Mouse (Mus musculus) gastrocnemius, adult 18-20 months (tissue): Measurements from ENCODE around the gene Hebp1. TPM values are rescaled to one million over a fixed set of nuclear protein-coding genes. Genes with fewer than 3 reads are reported as not detected.
A peak's percentile ranks its signal among the peaks of the same experiment; 100 is the strongest.

Experiments
- DNase-seq: peaks from one replicate; pipeline ENCODE4 v3.0.0; 2021; ENCODE audit warnings: low spot score
- total RNA-seq, 2 experiments: library from RNA; stranded (reverse); gene quantifications; 2 replicates each; pipeline ENCODE4 v1.2.3; 2021

The Hebp1 gene
- total RNA-seq, 2 experiments from 2014 or later = 8.6 to 8.9 TPM

- no peak for DNase-seq
These were observed 35.5 kb downstream of the Hebp1 start for GRCm38 (mm10) chr6:135162311-135162710.

- no peak for DNase-seq
These were observed 36.5 kb downstream of the Hebp1 start for GRCm38 (mm10) chr6:135161356-135161755.

- DNase-seq = no peak
These were observed 39.3 kb downstream of the Hebp1 start for GRCm38 (mm10) chr6:135158509-135158908.

GRCm38 (mm10) chr6:135157496-135157895 is 40.3 kb downstream of the Hebp1 start:
- no peak for DNase-seq

- no peak for DNase-seq
These were observed 41.2 kb downstream of the Hebp1 start for GRCm38 (mm10) chr6:135156597-135156996.

GRCm38 (mm10) chr6:135153719-135154118 is 44.1 kb downstream of the Hebp1 start:
- no peak for DNase-seq

- no peak for DNase-seq
These were observed 47.5 kb downstream of the Hebp1 start for GRCm38 (mm10) chr6:135150311-135150710.

GRCm38 (mm10) chr6:135149722-135150121 is 48.1 kb downstream of the Hebp1 start:
- no peak for DNase-seq

- DNase-seq = no peak
These were observed 48.6 kb downstream of the Hebp1 start for GRCm38 (mm10) chr6:135149175-135149574.

GRCm38 (mm10) chr6:135148506-135148905 is 49.3 kb downstream of the Hebp1 start:
- DNase-seq = peak; percentile 25

GRCm38 (mm10) chr6:135145976-135146375 is 51.8 kb downstream of the Hebp1 start:
- no peak for DNase-seq

- peak; percentile 20 for DNase-seq
These were observed 53.3 kb downstream of the Hebp1 start for GRCm38 (mm10) chr6:135144516-135144915.

GRCm38 (mm10) chr6:135143151-135143550 is 54.7 kb downstream of the Hebp1 start:
- DNase-seq = no peak

- peak; percentile 6 for DNase-seq
These were observed 56.2 kb downstream of the Hebp1 start for GRCm38 (mm10) chr6:135141451-135142147.

- peak; percentile 21 for DNase-seq
These were observed 59.1 kb downstream of the Hebp1 start for GRCm38 (mm10) chr6:135138746-135139145.

GRCm38 (mm10) chr6:135138207-135138606 is 59.6 kb downstream of the Hebp1 start:
- no peak for DNase-seq

- peak; percentile 59 for DNase-seq
These were observed 60.1 kb downstream of the Hebp1 start for GRCm38 (mm10) chr6:135137736-135138135.

- DNase-seq = peak; percentile 44
These were observed 61.2 kb downstream of the Hebp1 start for GRCm38 (mm10) chr6:135136439-135137161.

- DNase-seq = no peak
These were observed 62.1 kb downstream of the Hebp1 start for GRCm38 (mm10) chr6:135135735-135136134.

GRCm38 (mm10) chr6:135133486-135133885 is 64.3 kb downstream of the Hebp1 start:
- no peak for DNase-seq

GRCm38 (mm10) chr6:135133086-135133485 is 64.7 kb downstream of the Hebp1 start:
- no peak for DNase-seq

- no peak for DNase-seq
These were observed 73.0 kb downstream of the Hebp1 start for GRCm38 (mm10) chr6:135124755-135125380.
